Mouse (Mus musculus) olfactory bulb, adult 2 months (tissue): ENCODE results near the gene Zfp592.

Source experiments
- CTCF ChIP-seq: fragments of 200-500 bp; IDR thresholded peaks from 2 replicates; pipeline ENCODE4 v1.5.1; 2012; ENCODE audit warnings: low read depth, mild to moderate bottlenecking, low read length, moderate library complexity; ENCODE audit not compliant: insufficient read depth
- POLR2A ChIP-seq: fragments of 200-500 bp; IDR thresholded peaks from 2 replicates; pipeline ENCODE4 v1.6.1; 2012; ENCODE audit warnings: mild to moderate bottlenecking, low read depth, low read length, moderate library complexity; ENCODE audit not compliant: insufficient read depth

DNA sequence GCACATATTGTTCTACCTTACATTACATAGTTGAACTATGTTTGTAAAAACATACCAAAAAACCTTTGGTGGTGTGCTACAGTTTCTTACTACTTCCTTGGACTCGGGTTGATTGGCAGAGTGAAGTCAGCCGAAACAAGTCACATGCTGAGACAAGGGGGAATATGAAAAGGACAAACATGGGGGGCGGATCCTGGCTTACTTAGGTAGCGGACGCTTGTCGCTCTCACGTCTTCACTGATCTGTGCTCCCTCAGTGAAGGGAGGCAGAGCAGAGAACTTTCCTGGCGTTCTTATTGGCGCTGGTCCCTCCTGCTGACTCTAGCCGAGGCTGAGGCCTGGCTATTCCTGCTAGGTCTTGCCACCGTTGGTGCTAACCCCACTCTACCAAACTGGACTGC is 26.8 kb downstream of the Zfp592 start:
- TF ChIP-seq CTCF (no peak), POLR2A (no peak)
